Mouse (Mus musculus): ENCODE measurements at regions not wholly inside any gene's neighbourhood (a gene's known extent, or its start where the extent isn't known, plus 50 kb on each side); places are given as distances from the start of the nearest gene placed in this dataset.

GRCm38 (mm10) chr2:148622216-148622615 is 50.2 kb upstream of the Nxt1 start:
- DNase-seq, result peak; percentile 29

- no peak for DNase-seq
Measured at GRCm38 (mm10) chr2:148611911-148612310, 60.5 kb upstream of the Nxt1 start.

GRCm38 (mm10) chr2:148605425-148605930 is 66.9 kb upstream of the Nxt1 start:
- no peak for DNase-seq

GRCm38 (mm10) chr2:148603951-148604350 is 68.5 kb upstream of the Nxt1 start:
- no peak for DNase-seq

- peak; percentile 7 for DNase-seq
Measured at GRCm38 (mm10) chr2:148603315-148603714, 69.1 kb upstream of the Nxt1 start.

GRCm38 (mm10) chr2:148599498-148599897 is 72.9 kb upstream of the Nxt1 start:
- DNase-seq, result no peak

GRCm38 (mm10) chr2:148596966-148597365 is 75.4 kb upstream of the Nxt1 start:
- no peak for DNase-seq

GRCm38 (mm10) chr2:148585721-148586335 is 86.6 kb upstream of the Nxt1 start:
- DNase-seq, result no peak

- DNase-seq, result no peak
Measured at GRCm38 (mm10) chr2:148582208-148582607, 90.2 kb upstream of the Nxt1 start.

- no peak for DNase-seq
Measured at GRCm38 (mm10) chr2:148581666-148582065, 90.7 kb upstream of the Nxt1 start.

- peak; percentile 51 for DNase-seq
Measured at GRCm38 (mm10) chr2:148580286-148580966, 92.0 kb upstream of the Nxt1 start.

- DNase-seq, result no peak
Measured at GRCm38 (mm10) chr2:148579564-148579963, 92.8 kb upstream of the Nxt1 start.

- DNase-seq, result no peak
Measured at GRCm38 (mm10) chr2:148579027-148579426, 93.4 kb upstream of the Nxt1 start.

GRCm38 (mm10) chr2:148578176-148578575 is 94.2 kb upstream of the Nxt1 start:
- no peak for DNase-seq

GRCm38 (mm10) chr2:148575433-148575832 is 97.0 kb upstream of the Nxt1 start:
- DNase-seq, result no peak

- DNase-seq, result peak; percentile 69
Measured at GRCm38 (mm10) chr2:148572165-148572564, 100.2 kb upstream of the Nxt1 start.

GRCm38 (mm10) chr2:148571616-148572015 is 100.8 kb upstream of the Nxt1 start:
- DNase-seq, result no peak

- no peak for DNase-seq
Measured at GRCm38 (mm10) chr2:148571018-148571417, 101.4 kb upstream of the Nxt1 start.

GRCm38 (mm10) chr2:148567930-148568481 is 104.4 kb upstream of the Nxt1 start:
- DNase-seq, result peak; percentile 37

GRCm38 (mm10) chr2:148563390-148563789 is 109.0 kb upstream of the Nxt1 start:
- DNase-seq, result no peak

GRCm38 (mm10) chr2:148562041-148562440 is 110.4 kb upstream of the Nxt1 start:
- DNase-seq, result no peak

- DNase-seq, result no peak
Measured at GRCm38 (mm10) chr2:148560013-148560773, 112.2 kb upstream of the Nxt1 start.

GRCm38 (mm10) chr2:148559376-148559775 is 113.0 kb upstream of the Nxt1 start:
- DNase-seq, result peak; percentile 65

Measured in kidney, postnatal 14 days (tissue).